ENCODE assay signal across 26 mouse cellular contexts in the genomic region with DNA sequence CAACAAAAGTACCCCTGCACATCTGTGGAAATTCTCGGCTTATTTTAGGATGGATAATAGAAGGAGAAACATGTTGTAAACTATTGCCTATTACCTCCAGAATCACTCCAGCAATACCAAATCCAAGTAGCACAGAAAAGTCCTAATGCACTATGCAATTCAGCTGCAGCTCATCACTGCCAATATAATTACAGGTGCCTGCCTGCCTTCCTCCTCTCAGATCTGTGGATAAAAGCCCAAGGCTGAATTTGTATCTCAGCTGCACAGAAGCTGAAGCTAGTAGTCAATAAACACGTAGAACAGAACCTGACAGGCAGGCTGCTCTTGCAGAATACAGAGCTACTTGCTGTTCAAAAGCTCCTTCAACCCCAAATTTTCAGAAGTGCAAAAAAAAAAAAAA. TPM values are rescaled to one million over a fixed set of nuclear protein-coding genes. Genes with fewer than 3 reads are reported as not detected.
"Had no signal": no experiment of that assay in that cellular context is flagged by ENCODE, and none has a peak within 500 bp of the region (broad histone marks: within the 10 kb centered on the region; RNA-seq: fewer than 3 reads in every experiment).

No protein-coding gene starts in this region.

- H3K4me3 ChIP-seq: heart, adult 2 months; heart, embryonic 13.5 days; heart, embryonic 15.5 days; hindbrain, embryonic 13.5 days; hindbrain, embryonic 15.5 days; kidney, embryonic 15.5 days; left cerebral cortex, adult 2 months; limb, embryonic 10.5 days; limb, embryonic 12.5 days had no signal

- DNase-seq: forebrain, postnatal 0 days; gastrocnemius, postnatal 14 days; gastrocnemius, postnatal 36 days; heart, adult 11 months; heart, adult 2 months; heart, postnatal 14 days; heart, postnatal 36 days; kidney, adult 11 months; kidney, adult 2 months; kidney, adult 9 months; kidney, postnatal 25 days; kidney, postnatal 4 days had no signal

- H3K4me2 ChIP-seq: heart, embryonic 11.5 days; heart, embryonic 13.5 days; heart, embryonic 15.5 days; hindbrain, embryonic 13.5 days; hindbrain, embryonic 15.5 days; kidney, embryonic 15.5 days; limb, embryonic 12.5 days had no signal

- H3K4me1 ChIP-seq: heart, embryonic 13.5 days; heart, embryonic 15.5 days; kidney, embryonic 15.5 days; limb, embryonic 10.5 days; limb, embryonic 12.5 days had no signal

- H3K36me3 ChIP-seq: heart, embryonic 13.5 days; heart, embryonic 15.5 days; hindbrain, embryonic 13.5 days; kidney, embryonic 15.5 days; limb, embryonic 10.5 days; limb, embryonic 12.5 days had no signal

- H3K27me3 ChIP-seq: heart, embryonic 13.5 days; heart, embryonic 15.5 days; hindbrain, embryonic 13.5 days; hindbrain, embryonic 15.5 days; kidney, embryonic 15.5 days; limb, embryonic 12.5 days had no signal

- ATAC-seq: forebrain, postnatal 0 days; hindbrain, postnatal 0 days; intestine, embryonic 16.5 days had no signal

- H3K27ac ChIP-seq: heart, adult 2 months; heart, embryonic 13.5 days; heart, embryonic 15.5 days; hindbrain, embryonic 13.5 days; hindbrain, embryonic 15.5 days; hindbrain, postnatal 0 days; kidney, embryonic 15.5 days; kidney, postnatal 0 days; left cerebral cortex, adult 2 months; limb, embryonic 10.5 days; limb, embryonic 12.5 days had no signal

- H3K9ac ChIP-seq: forebrain, postnatal 0 days; heart, embryonic 13.5 days; heart, embryonic 15.5 days; hindbrain, embryonic 13.5 days; hindbrain, embryonic 15.5 days; kidney, embryonic 15.5 days; limb, embryonic 12.5 days had no signal

- H3K9me3 ChIP-seq: heart, embryonic 13.5 days; heart, embryonic 15.5 days; hindbrain, embryonic 13.5 days; hindbrain, embryonic 15.5 days; kidney, embryonic 15.5 days; limb, embryonic 10.5 days; limb, embryonic 12.5 days had no signal

RNA-seq across cellular contexts. Expression of a gene that starts 21.0 kb away (rescaled TPM):
- total RNA-seq: hematopoietic stem cell, adult 5-6 weeks; liver, adult 2 months had no signal
- polyA plus RNA-seq: liver, adult 2 months had no signal
